Comparison of ENCODE assay signal across 11 mouse cellular contexts in the genomic region with DNA sequence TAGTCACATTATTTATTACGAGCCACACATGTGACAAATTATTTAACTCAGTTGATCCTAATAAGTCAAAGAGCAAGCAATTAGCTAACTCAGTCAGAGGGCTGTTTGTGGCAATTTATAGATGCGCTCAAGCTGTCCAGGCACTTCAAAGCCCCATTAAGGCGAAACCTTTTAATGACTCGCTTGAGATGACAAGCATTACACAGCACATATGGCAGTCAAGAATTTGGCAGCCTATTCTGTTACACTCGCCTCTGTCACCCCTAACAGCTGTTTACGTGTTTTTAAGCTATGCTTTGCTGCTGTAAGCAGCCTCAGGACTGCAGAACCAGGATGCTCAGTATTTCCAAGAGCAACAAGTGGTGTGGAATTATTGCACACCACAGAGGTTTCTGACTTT.
A peak's percentile ranks its signal among the peaks of the same experiment; 100 is the strongest.
DNase-seq lines count a peak whose midpoint lies in the region; ATAC-seq and TF ChIP-seq lines count a peak whose summit lies in the region.
"Had no signal": no experiment of that assay in that cellular context is flagged by ENCODE, and none has a peak within 500 bp of the region (broad histone marks: within the 10 kb centered on the region; RNA-seq: fewer than 3 reads in every experiment).

No protein-coding gene starts in this region.

- H3K36me3 ChIP-seq in forebrain, embryonic 16.5 days (ENCODE audit: control insufficient read depth, insufficient read depth) = no peaks in the 10 kb centered on the region
- no peaks in the 10 kb centered on the region for H3K36me3 ChIP-seq in limb, embryonic 14.5 days (ENCODE audit: control insufficient read depth, insufficient read depth, low read length)
- H3K36me3 ChIP-seq: midbrain, embryonic 12.5 days had no signal

- no peak overlapping the region for H3K9ac ChIP-seq in forebrain, embryonic 16.5 days (replicated peaks; ENCODE audit: low read depth, low read length)
- H3K9ac ChIP-seq in limb, embryonic 14.5 days (ENCODE audit: low read depth, low read length, severe bottlenecking) = no peak overlapping the region
- H3K9ac ChIP-seq: midbrain, embryonic 12.5 days had no signal

- no peak overlapping the region for H3K4me2 ChIP-seq in forebrain, embryonic 16.5 days (ENCODE audit: low read length)
- H3K4me2 ChIP-seq in limb, embryonic 14.5 days (replicated peaks; ENCODE audit: low read depth, low read length, severe bottlenecking) = no peak overlapping the region
- H3K4me2 ChIP-seq: midbrain, embryonic 12.5 days had no signal

- H3K4me3 ChIP-seq in forebrain, embryonic 16.5 days (replicated peaks; ENCODE audit: low read length) = no peak overlapping the region
- H3K4me3 ChIP-seq in limb, embryonic 14.5 days (replicated peaks; ENCODE audit: low read length) = no peak overlapping the region
- H3K4me3 ChIP-seq: midbrain, embryonic 12.5 days had no signal

- H3K27me3 ChIP-seq in forebrain, embryonic 16.5 days (replicated peaks; ENCODE audit: control insufficient read depth, insufficient read depth, low read length) = no peaks in the 10 kb centered on the region
- H3K27me3 ChIP-seq in limb, embryonic 14.5 days (ENCODE audit: control insufficient read depth, insufficient read depth, low read length) = no peaks in the 10 kb centered on the region; the same call in 1 of the 2 replicates
- H3K27me3 ChIP-seq: CH12.LX; midbrain, embryonic 12.5 days had no signal

- no peak overlapping the region for H3K27ac ChIP-seq in forebrain, embryonic 16.5 days (ENCODE audit: low read length)
- no peak overlapping the region for H3K27ac ChIP-seq in limb, embryonic 14.5 days (replicated peaks; ENCODE audit: low read depth, low read length)
- H3K27ac ChIP-seq: midbrain, embryonic 12.5 days had no signal

- no peaks in the 10 kb centered on the region for H3K4me1 ChIP-seq in forebrain, embryonic 16.5 days (replicated peaks; ENCODE audit: control insufficient read depth, insufficient read depth, low read length)
- peaks cover 3% of the 10 kb centered on the region; the same call in 1 of the 2 replicates for H3K4me1 ChIP-seq in limb, embryonic 14.5 days (ENCODE audit: control insufficient read depth, insufficient read depth, low read length)
- H3K4me1 ChIP-seq: midbrain, embryonic 12.5 days had no signal

- ATAC-seq in forebrain, embryonic 16.5 days = peak; percentile 67
- ATAC-seq in limb, embryonic 14.5 days (ENCODE audit: low FRiP score, low read depth) = peak; percentile 82
- no peak for ATAC-seq in megakaryocyte progenitor cell, adult 5-6 weeks (replicated peaks; ENCODE audit: poor library complexity)

- TF ChIP-seq POLR2A in limb, embryonic 14.5 days (IDR thresholded peaks at IDR 0.05; ENCODE audit: borderline replicate concordance, extremely low read depth, insufficient read depth, insufficient read length) = no peak

- WGBS in forebrain, embryonic 16.5 days = 26% methylated on average over 6 of the region's 6 CpGs
- 22% methylated on average over 6 of the region's 6 CpGs for WGBS in limb, embryonic 14.5 days

- DNase-seq in kidney, adult 11 months = peak; percentile 22
- no peak for DNase-seq in kidney, postnatal 25 days
- peak; percentile 20 for DNase-seq in brain, adult 2 months (ENCODE audit: low read depth, low spot score)
- DNase-seq in limb, embryonic 14.5 days (ENCODE audit: low spot score) = peak; percentile 45
- DNase-seq in right cerebral cortex, postnatal 4 days = no peak
- DNase-seq in frontal cortex, postnatal 10 days (ENCODE audit: low spot score in 2 of 2) = no peak
- DNase-seq: adrenal gland, postnatal 10 days had no signal

- no peaks in the 10 kb centered on the region for H3K9me3 ChIP-seq in forebrain, embryonic 16.5 days (ENCODE audit: control insufficient read depth, low read length)
- no peaks in the 10 kb centered on the region for H3K9me3 ChIP-seq in limb, embryonic 14.5 days (ENCODE audit: control insufficient read depth, low read length)
- H3K9me3 ChIP-seq: midbrain, embryonic 12.5 days had no signal

Comparison
In these comparisons a context has a peak if more than half of its experiments do, and no peak if none do; other contexts are left out.
1. DNase-seq: peak in kidney, adult 11 months (single experiment), brain, adult 2 months (single experiment) and limb, embryonic 14.5 days (single experiment); none in kidney, postnatal 25 days (0 of 2), right cerebral cortex, postnatal 4 days (single experiment) and frontal cortex, postnatal 10 days (0 of 2).